Mouse (Mus musculus) intestine, embryonic 14.5 days (tissue): Measurements from ENCODE around the gene Zc3h7b. TPM values are rescaled to one million over a fixed set of nuclear protein-coding genes. Genes with fewer than 3 reads are reported as not detected.

Experiments used
- ATAC-seq: fragments of 200-750 bp; cut with Nextera tagmentation; replicated peaks from 2 replicates; pipeline ENCODE4 v1.8.0; 2017; ENCODE audit warnings: low read depth, moderate number of reproducible peaks, moderate TSS enrichment, moderate library complexity; ENCODE audit not compliant: low FRiP score, low TSS enrichment
- DNase-seq: peaks from one replicate; pipeline ENCODE4 v3.0.0-alpha.2; 2018; ENCODE audit warnings: low spot score
- H3K27ac ChIP-seq: fragments of 300-500 bp; sonication (generic); 2 replicates; pipeline ENCODE4 v1.5.1; 2014; ENCODE audit warnings: low read depth, mild to moderate bottlenecking, control low read depth
- H3K27me3 ChIP-seq: fragments of 300-500 bp; sonication (generic); replicated peaks from 2 replicates; pipeline ENCODE4 v1.6.1; 2014; ENCODE audit warnings: low read length, control low read depth; ENCODE audit not compliant: control insufficient read depth, insufficient read depth
- H3K36me3 ChIP-seq: fragments of 300-500 bp; sonication (generic); 2 replicates; pipeline ENCODE4 v1.6.1; 2014; ENCODE audit warnings: low read length, control low read depth; ENCODE audit not compliant: control insufficient read depth, insufficient read depth
- H3K4me1 ChIP-seq: fragments of 300-500 bp; sonication (generic); replicated peaks from 2 replicates; pipeline ENCODE4 v1.6.1; 2014; ENCODE audit warnings: low read length, control low read depth, mixed read lengths; ENCODE audit not compliant: control insufficient read depth, insufficient read depth
- H3K4me2 ChIP-seq: fragments of 300-500 bp; sonication (generic); 2 replicates; pipeline ENCODE4 v1.6.1; 2014; ENCODE audit warnings: low read length
- H3K4me3 ChIP-seq: fragments of 300-500 bp; sonication (generic); 2 replicates; pipeline ENCODE4 v1.5.1; 2014; ENCODE audit warnings: low read depth, low read length, control low read depth, mixed read lengths
- H3K9ac ChIP-seq: fragments of 300-500 bp; sonication (generic); 2 replicates; pipeline ENCODE4 v1.6.1; 2014; ENCODE audit warnings: mild to moderate bottlenecking, low read length
- H3K9me3 ChIP-seq: fragments of 300-500 bp; sonication (generic); 2 replicates; pipeline ENCODE4 v1.6.1; 2016; ENCODE audit warnings: low read length, control low read depth; ENCODE audit not compliant: control insufficient read depth
- WGBS: fragments of 180-500 bp; shearing (Covaris S2); extraction: QIAGEN DNeasy Blood & Tissue Kit; methylation state at CpG from one replicate; pipeline ENCODE4 v1.1.7; 2014; 5-methylcytosine and 5-hydroxymethylcytosine counted together
- polyA plus RNA-seq: library from polyadenylated mRNA; unstranded; fragments of >200 nt; fragmentation: Nextera tagmentation; extraction: Ambion mirVana; gene quantifications from 2 replicates; pipeline ENCODE4 v1.2.1, GENCODE M21; 2014

The Zc3h7b gene
- polyA plus RNA-seq, 1 experiment from 2014 or later: 31.2 TPM

DNA sequence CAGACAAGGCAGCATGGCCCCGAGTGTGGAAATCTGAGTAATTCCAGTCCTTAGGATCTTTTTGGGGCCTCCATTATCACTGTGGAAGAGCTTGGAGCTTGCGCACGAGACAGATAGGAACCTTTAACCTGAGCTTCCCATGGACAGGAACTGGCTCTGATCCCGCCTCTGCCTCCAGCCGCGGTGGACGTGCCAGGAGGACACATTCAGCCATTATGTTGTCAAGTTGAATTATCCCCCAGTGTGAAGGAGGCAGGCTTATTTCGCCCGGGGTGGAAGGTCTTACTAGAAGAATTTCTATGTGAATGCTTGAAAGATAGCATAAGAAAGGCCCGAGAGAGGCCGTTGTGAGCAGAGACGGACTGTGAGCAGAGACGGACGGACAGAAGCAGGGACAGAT is 4.9 kb downstream of the Zc3h7b start:
- H3K27me3 ChIP-seq: no peaks in the 10 kb centered on the region
- no peak overlapping the region for H3K27ac ChIP-seq
- WGBS: 45% methylated on average over 14 of the region's 14 CpGs
- no peak for DNase-seq
- no peaks in the 10 kb centered on the region for H3K36me3 ChIP-seq
- no peaks in the 10 kb centered on the region for H3K9me3 ChIP-seq
- no peak overlapping the region for H3K9ac ChIP-seq
- H3K4me2 ChIP-seq: no peak overlapping the region
- H3K4me3 ChIP-seq: no peak overlapping the region
- ATAC-seq: no peak
- peaks cover 5% of the 10 kb centered on the region; the same call in 1 of the 2 replicates for H3K4me1 ChIP-seq

DNA sequence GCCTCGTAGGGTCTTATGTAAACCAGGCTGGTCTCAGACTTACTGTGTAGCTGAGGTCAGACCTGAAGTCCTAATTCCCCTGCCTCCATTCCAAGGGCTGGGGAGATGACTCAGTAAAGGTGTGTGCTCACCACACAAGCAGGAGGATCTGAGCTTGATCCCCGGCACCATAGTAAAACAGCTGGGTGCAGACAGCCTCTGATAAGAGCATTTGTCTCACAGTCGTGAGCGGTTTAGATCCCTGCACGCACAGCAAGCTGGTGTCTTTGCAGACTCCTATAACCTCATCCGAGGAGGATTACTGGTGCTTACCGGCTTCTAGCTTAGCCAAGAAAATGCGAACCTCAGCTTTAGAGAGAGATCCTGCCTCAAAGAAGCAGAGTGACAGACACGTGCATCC is 8.8 kb downstream of the Zc3h7b start:
- ATAC-seq (no peak), DNase-seq (no peak)

DNA sequence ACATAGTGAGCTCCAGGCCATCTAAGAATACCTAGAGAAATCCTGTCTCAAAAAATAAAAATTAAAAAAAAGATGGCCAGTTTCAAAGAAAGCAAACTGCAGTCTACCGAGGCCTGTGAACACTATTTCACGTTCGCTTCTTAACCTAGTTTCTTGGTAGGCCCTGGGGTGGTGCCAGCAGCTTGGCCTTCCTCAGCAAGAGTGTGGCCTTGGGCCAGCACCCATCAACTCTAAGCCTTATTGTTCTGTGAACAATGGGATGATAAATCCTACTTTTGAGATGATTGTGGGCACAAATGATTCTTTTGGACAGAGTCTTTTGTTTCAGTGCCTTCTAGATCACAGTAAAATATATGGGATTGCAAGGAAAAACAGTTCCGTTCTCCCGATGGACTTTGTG is 13.8 kb downstream of the Zc3h7b start:
- Histone ChIP-seq H3K4me3 (no peak overlapping the region), H3K9me3 (no peaks in the 10 kb centered on the region), H3K27ac (no peak overlapping the region), H3K4me2 (no peak overlapping the region), H3K27me3 (no peaks in the 10 kb centered on the region), H3K36me3 (peaks cover 6% of the 10 kb centered on the region; the same call in 1 of the 2 replicates), H3K4me1 (no peaks in the 10 kb centered on the region), H3K9ac (no peak overlapping the region)
- ATAC-seq (no peak), DNase-seq (no peak)
- 88% methylated on average over 5 of the region's 5 CpGs for WGBS

More for the DNA sequence above, 8.8 kb downstream of the Zc3h7b start:
- no peaks in the 10 kb centered on the region for H3K4me1 ChIP-seq
- WGBS: 94% methylated on average over 9 of the region's 9 CpGs
- H3K9ac ChIP-seq: no peak overlapping the region
- H3K27ac ChIP-seq: no peak overlapping the region
- no peaks in the 10 kb centered on the region for H3K27me3 ChIP-seq
- H3K4me2 ChIP-seq: no peak overlapping the region
- H3K9me3 ChIP-seq: no peaks in the 10 kb centered on the region
- no peaks in the 10 kb centered on the region for H3K36me3 ChIP-seq
- no peak overlapping the region for H3K4me3 ChIP-seq

DNA sequence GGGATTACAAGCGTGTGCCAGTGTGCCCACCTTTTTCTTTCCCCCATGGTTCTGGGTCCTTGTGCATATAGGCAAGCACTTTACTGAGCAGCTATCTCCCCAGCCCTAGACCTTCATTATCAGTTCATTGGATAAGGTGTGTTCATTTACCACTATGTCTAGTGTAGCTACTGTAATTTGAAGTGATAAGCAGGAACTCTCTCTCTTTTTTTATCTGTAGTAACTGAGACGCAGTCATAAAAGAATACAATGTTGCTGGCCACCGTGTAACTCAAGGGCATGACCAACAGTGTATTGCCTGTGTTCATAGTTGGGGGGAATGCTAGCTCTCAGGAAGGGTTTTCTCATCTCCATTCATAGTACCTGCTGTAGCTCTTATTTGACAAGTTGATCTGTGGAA is 14.7 kb downstream of the Zc3h7b start:
- Histone ChIP-seq H3K4me1 (no peaks in the 10 kb centered on the region), H3K36me3 (peaks cover 6% of the 10 kb centered on the region; the same call in 1 of the 2 replicates), H3K27ac (no peak overlapping the region), H3K9me3 (no peaks in the 10 kb centered on the region), H3K4me3 (no peak overlapping the region), H3K9ac (no peak overlapping the region), H3K4me2 (no peak overlapping the region), H3K27me3 (no peaks in the 10 kb centered on the region)
- ATAC-seq (no peak), DNase-seq (no peak)
- WGBS: 84% methylated on average over 3 of the region's 3 CpGs

DNA sequence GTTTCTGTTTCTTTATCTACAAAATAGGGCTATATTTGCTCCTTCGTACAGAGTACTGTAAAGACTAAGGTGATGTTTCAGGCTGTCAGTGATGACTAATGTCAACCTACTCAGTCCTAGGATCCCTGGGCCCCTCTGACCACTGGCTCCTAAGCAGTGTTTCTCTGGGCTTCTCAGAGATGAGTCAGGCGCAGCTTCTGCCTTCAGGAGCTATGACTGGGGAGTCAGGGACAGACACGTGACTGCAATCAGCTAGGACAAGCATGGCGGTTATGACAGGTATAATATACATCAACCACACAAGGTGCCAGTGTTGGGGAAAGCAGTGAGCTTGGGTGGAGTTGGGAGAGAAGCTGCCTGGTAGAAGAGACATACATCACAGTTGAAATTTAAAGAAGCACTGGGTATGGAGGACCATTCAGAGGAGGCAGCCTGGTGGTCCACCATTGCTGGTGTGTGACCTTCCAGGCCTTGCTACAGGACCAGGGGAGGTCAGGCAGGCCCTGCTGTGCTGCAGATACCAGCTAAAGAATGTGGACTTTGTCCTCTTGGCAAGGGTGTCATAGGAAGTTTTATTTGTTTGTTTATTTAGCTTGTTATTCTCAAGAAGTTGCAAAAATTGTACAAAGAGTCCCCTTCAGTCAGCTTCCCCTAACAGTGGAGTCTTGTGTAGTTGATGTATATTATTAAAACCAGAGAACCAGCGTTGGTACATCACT is 15.7 kb downstream of the Zc3h7b start:
- Histone ChIP-seq H3K4me3 (no peak overlapping the region), H3K4me1 (no peaks in the 10 kb centered on the region), H3K9ac (no peak overlapping the region), H3K4me2 (no peak overlapping the region), H3K9me3 (no peaks in the 10 kb centered on the region), H3K27ac (no peak overlapping the region), H3K27me3 (no peaks in the 10 kb centered on the region), H3K36me3 (peaks cover 6% of the 10 kb centered on the region; the same call in 1 of the 2 replicates)
- WGBS: 91% methylated on average over 5 of the region's 5 CpGs
- DNase-seq (no peak), ATAC-seq (no peak)

DNA sequence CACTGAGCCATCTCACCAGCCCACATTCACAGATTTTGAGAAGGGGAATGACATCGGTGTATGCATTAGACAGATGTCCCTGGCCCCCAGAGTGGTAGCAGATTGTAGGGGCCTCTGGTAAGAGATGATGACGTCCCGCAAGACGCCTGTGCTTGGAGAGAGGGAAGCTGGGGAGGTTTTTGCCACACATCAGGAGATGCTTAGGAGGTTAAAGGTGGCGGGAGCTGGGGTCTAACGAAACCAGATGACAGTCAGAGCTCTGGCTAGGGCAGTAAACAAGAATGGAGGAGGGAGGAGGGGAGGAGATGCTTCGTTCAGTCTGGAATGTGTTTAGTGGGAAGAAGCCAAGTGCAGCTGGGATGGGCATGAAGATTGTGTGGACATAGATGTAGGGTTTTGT is 16.5 kb downstream of the Zc3h7b start:
- ATAC-seq: no peak
- Histone ChIP-seq H3K9me3 (no peaks in the 10 kb centered on the region), H3K4me2 (no peak overlapping the region), H3K27ac (no peak overlapping the region), H3K9ac (no peak overlapping the region), H3K27me3 (no peaks in the 10 kb centered on the region), H3K4me1 (no peaks in the 10 kb centered on the region), H3K36me3 (peaks cover 6% of the 10 kb centered on the region; the same call in 1 of the 2 replicates), H3K4me3 (no peak overlapping the region)
- WGBS: 86% methylated on average over 7 of the region's 7 CpGs
- DNase-seq: no peak

DNA sequence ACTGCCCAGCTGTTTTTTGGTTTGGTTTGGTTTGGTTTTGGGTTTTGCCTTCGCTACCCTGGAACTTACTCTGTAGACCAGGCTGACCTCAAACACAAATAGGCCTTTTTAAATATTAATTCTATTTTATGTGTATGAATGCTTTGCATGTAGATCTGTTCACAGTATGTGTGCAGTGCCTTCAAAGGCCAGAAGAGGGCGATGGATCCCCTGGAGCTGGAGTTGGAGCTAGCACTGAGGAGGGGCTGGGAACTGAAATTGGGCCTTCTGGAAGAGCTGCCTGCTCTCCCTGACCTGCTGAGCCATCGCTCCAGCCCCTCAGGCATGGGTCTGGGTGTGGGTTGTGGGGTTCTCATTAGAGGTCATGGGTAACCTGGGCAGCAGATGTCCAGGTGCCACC is 17.1 kb downstream of the Zc3h7b start:
- no peak overlapping the region for H3K4me3 ChIP-seq

DNA sequence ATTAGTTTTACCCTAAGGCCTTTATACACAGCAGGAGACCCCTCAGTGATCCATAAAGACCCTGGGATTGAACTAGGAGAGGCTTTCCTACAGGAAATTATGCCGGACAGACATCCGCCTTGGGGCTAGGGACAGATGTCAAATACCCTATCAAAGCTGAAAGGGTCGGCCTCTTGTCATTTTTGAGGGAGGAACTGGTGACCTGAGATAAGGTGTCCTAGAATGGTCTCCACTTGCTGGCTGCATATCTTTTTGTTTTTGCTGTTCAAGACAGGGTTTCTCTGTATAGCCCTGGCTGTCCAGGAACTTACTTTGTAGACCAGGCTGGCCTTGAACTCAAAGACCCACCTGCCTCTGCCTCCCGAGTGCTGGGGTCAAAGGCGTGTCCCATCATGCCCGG is 19.7 kb downstream of the Zc3h7b start:
- Histone ChIP-seq H3K36me3 (peaks cover 24% of the 10 kb centered on the region), H3K27me3 (no peaks in the 10 kb centered on the region), H3K27ac (no peak overlapping the region), H3K9ac (no peak overlapping the region), H3K4me3 (no peak overlapping the region), H3K4me1 (no peaks in the 10 kb centered on the region), H3K4me2 (no peak overlapping the region), H3K9me3 (no peaks in the 10 kb centered on the region)
- no peak for ATAC-seq
- WGBS: 94% methylated on average over 6 of the region's 6 CpGs
- no peak for DNase-seq

More for the DNA sequence above, 17.1 kb downstream of the Zc3h7b start:
- no peaks in the 10 kb centered on the region for H3K27me3 ChIP-seq
- ATAC-seq (no peak), DNase-seq (no peak)
- 91% methylated on average over 3 of the region's 3 CpGs for WGBS
- no peaks in the 10 kb centered on the region for H3K4me1 ChIP-seq
- H3K9ac ChIP-seq: no peak overlapping the region
- H3K4me2 ChIP-seq: no peak overlapping the region
- H3K27ac ChIP-seq: no peak overlapping the region
- H3K36me3 ChIP-seq: peaks cover 6% of the 10 kb centered on the region; the same call in 1 of the 2 replicates
- H3K9me3 ChIP-seq: no peaks in the 10 kb centered on the region

DNA sequence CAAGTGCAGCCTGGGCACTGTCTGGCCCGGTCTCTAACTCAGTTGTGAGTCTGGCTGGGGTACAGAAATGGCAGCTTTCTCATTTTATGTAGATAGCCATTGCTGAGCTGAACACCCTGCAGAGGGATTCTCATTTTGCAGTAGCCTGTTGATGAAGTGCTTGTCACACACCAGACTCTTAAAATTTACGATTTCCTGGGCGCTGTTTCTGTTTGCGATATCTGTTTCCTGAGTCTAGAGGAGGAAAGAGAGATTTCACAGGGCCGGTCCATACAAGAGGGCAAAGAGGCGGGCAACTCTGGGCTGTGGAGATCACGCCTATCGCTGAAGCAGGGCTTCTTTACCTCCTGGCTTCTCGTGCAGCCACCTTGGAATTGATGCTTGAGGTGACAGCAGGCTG is 20.8 kb downstream of the Zc3h7b start:
- ATAC-seq (no peak), DNase-seq (no peak)
- Histone ChIP-seq H3K27ac (no peak overlapping the region), H3K9me3 (no peaks in the 10 kb centered on the region), H3K4me1 (no peaks in the 10 kb centered on the region), H3K9ac (no peak overlapping the region), H3K4me2 (no peak overlapping the region), H3K27me3 (no peaks in the 10 kb centered on the region), H3K4me3 (no peak overlapping the region), H3K36me3 (peaks cover 33% of the 10 kb centered on the region)
- 58% methylated on average over 9 of the region's 9 CpGs for WGBS
